Mouse (Mus musculus) adipocyte (in vitro differentiated cells): ENCODE results near the gene Rnf31.

Experiments used
- DNase-seq: peaks from one replicate; pipeline ENCODE4 v3.0.0-alpha.2; 2016; ENCODE audit warnings: low spot score

Rnf31 gene

GRCm38 (mm10) chr14:55591331-55591891 is at the start of gene Rnf31:
Rnf31 (plus strand) TSS chr14:55591708.
- peak; percentile 93 for DNase-seq

- no peak for DNase-seq
Observed at GRCm38 (mm10) chr14:55542268-55542667, 49.2 kb upstream of the Rnf31 start.

GRCm38 (mm10) chr14:55544334-55544733 is 47.2 kb upstream of the Rnf31 start:
- DNase-seq, result no peak

GRCm38 (mm10) chr14:55550191-55550590 is 41.3 kb upstream of the Rnf31 start:
- no peak for DNase-seq

- DNase-seq, result no peak
Observed at GRCm38 (mm10) chr14:55551347-55551746, 40.2 kb upstream of the Rnf31 start.

- DNase-seq, result no peak
Observed at GRCm38 (mm10) chr14:55551794-55552193, 39.7 kb upstream of the Rnf31 start.

- DNase-seq, result no peak
Observed at GRCm38 (mm10) chr14:55554635-55555034, 36.9 kb upstream of the Rnf31 start.

- no peak for DNase-seq
Observed at GRCm38 (mm10) chr14:55555788-55556187, 35.7 kb upstream of the Rnf31 start.

- peak; percentile 85 for DNase-seq
Observed at GRCm38 (mm10) chr14:55557003-55557402, 34.5 kb upstream of the Rnf31 start.

GRCm38 (mm10) chr14:55557587-55557986 is 33.9 kb upstream of the Rnf31 start:
- no peak for DNase-seq

GRCm38 (mm10) chr14:55558740-55559448 is 32.6 kb upstream of the Rnf31 start:
- no peak for DNase-seq

GRCm38 (mm10) chr14:55559799-55560201 is 31.7 kb upstream of the Rnf31 start, which contains the start of gene Dcaf11:
Dcaf11 (plus strand) TSS chr14:55560006.
- DNase-seq, result peak; percentile 89

GRCm38 (mm10) chr14:55560202-55561073 is 31.1 kb upstream of the Rnf31 start, which contains the start of gene A730061H03Rik:
A730061H03Rik (minus strand) TSS chr14:55560406.
- DNase-seq, result peak; percentile 96

- DNase-seq, result no peak
Observed at GRCm38 (mm10) chr14:55561860-55562259, 29.6 kb upstream of the Rnf31 start.

- no peak for DNase-seq
Observed at GRCm38 (mm10) chr14:55563249-55563648, 28.3 kb upstream of the Rnf31 start.

- no peak for DNase-seq
Observed at GRCm38 (mm10) chr14:55565748-55566147, 25.8 kb upstream of the Rnf31 start.

GRCm38 (mm10) chr14:55567496-55567895 is 24.0 kb upstream of the Rnf31 start:
- DNase-seq, result no peak

- no peak for DNase-seq
Observed at GRCm38 (mm10) chr14:55570588-55570987, 20.9 kb upstream of the Rnf31 start.

GRCm38 (mm10) chr14:55571760-55572159 is 19.7 kb upstream of the Rnf31 start:
- DNase-seq, result no peak

GRCm38 (mm10) chr14:55575302-55575701 is 16.2 kb upstream of the Rnf31 start, which contains the start of gene Fitm1:
Fitm1 (plus strand) TSS chr14:55575617.
- DNase-seq, result no peak

- no peak for DNase-seq
Observed at GRCm38 (mm10) chr14:55575711-55576110, 15.8 kb upstream of the Rnf31 start.

- DNase-seq, result no peak
Observed at GRCm38 (mm10) chr14:55576376-55576775, 15.1 kb upstream of the Rnf31 start.
